Mouse (Mus musculus) erythroblast, embryonic 14.5 days (primary cell): ENCODE data around the gene Gon4l.

Source experiments
- GATA1 ChIP-seq: IDR thresholded peaks from 2 replicates; pipeline ENCODE4 v1.6.1; 2012; ENCODE audit warnings: low read length, inconsistent platforms, mixed read lengths
- TAL1 ChIP-seq: IDR thresholded peaks from 3 replicates; pipeline ENCODE4 v1.6.1; 2012; ENCODE audit warnings: low read length, inconsistent platforms, mixed read lengths

DNA sequence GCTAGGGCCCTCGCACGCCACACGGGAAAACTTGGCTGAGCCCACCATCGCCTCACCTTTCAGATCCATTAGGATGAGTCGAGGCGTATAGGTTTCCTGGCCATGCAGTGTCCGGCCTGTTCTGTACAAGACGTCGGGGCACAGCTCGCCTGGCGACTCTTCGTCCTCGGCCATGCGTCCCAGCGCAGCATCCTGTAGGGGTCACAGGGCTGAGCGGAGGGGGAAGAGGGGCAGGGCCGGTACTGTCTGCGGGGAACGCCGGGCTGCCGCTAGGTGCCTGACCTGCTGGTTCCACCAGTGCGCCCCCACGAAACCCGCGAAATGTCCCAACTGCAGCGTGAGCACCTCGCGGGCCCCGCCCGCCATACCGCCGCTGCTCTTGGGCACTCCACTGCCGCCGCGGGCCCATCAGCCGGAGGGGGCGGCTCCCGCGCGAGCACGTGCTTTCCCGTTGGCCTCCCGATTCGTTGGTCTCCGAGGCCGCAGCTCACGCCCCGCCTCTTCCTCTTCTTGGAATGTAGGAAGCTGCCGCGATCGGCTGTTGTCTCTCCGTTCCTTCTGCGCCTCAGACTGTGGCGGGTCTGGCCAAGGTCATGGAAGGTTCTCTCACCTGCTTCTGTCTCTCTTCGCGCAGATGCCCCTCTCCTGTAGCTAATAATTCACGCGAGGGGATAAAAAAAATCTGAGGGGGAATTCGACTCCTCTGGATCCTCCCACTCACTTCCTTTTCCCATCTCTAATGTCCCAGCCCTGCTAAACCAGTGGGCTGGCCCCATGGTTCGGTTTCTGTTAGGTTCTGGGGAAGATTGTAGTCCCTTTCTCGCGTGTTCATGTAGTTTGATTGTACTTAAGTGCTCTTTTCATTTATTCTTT is 78.7 kb downstream of the Gon4l start, which contains the start of gene Msto1:
- TF ChIP-seq GATA1, result no peak
- TF ChIP-seq TAL1, result no peak
